Mouse (Mus musculus) erythroblast, embryonic 14.5 days (primary cell): Measurements from ENCODE around the gene Olfr1346. TPM values are rescaled to one million over a fixed set of nuclear protein-coding genes. Genes with fewer than 3 reads are reported as not detected.

Experiments
- H3K27me3 ChIP-seq: 2 replicates; pipeline ENCODE4 v1.6.1; 2012; ENCODE audit warnings: inconsistent platforms; ENCODE audit not compliant: control insufficient read depth
- H3K36me3 ChIP-seq: 2 replicates; pipeline ENCODE4 v1.6.1; 2012; ENCODE audit warnings: mild to moderate bottlenecking, inconsistent platforms; ENCODE audit not compliant: control insufficient read depth
- H3K4me1 ChIP-seq: 2 replicates; pipeline ENCODE4 v1.6.1; 2012; ENCODE audit warnings: inconsistent platforms; ENCODE audit not compliant: control insufficient read depth
- H3K4me3 ChIP-seq: replicated peaks from 2 replicates; pipeline ENCODE3; 2012; ENCODE audit warnings: moderate library complexity, mild to moderate bottlenecking, inconsistent platforms
- H3K9me3 ChIP-seq: 2 replicates; pipeline ENCODE4 v1.6.1; 2012; ENCODE audit warnings: low read length, inconsistent platforms, mixed read lengths; ENCODE audit not compliant: control insufficient read depth
- GATA1 ChIP-seq: IDR thresholded peaks from 2 replicates; pipeline ENCODE4 v1.6.1; 2012; ENCODE audit warnings: low read length, inconsistent platforms, mixed read lengths
- TAL1 ChIP-seq: IDR thresholded peaks from 3 replicates; pipeline ENCODE4 v1.6.1; 2012; ENCODE audit warnings: low read length, inconsistent platforms, mixed read lengths
- polyA plus RNA-seq: library from polyadenylated mRNA; stranded (reverse); fragments of >175 nt; gene quantifications from 2 replicates; pipeline ENCODE4 v1.2.3, GENCODE M21; 2012

The Olfr1346 gene
- polyA plus RNA-seq, 1 experiment, result not detected

DNA sequence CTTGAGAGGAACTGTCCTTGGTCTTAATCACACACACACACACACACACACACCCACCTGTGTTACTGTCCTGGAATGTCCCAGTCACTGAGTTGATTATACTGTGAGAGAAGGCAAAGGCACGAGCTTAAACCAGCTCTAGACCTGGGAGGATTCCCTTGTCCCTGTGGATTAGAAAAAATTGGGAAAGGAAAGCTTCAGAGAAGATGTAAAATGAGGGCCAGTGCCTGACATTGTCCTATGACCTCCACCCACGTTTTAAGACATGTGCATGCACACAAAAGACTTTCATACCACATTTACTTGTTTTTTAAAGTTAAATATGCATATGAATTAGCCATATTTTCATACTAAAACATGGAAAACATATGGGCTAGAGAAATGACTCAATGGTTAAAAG is 19.9 kb downstream of the Olfr1346 start, which contains the start of gene Olfr5:
Gene Olfr5, minus strand, starts transcription at position 101 of the 400 bp plus-strand sequence.
- peaks cover 9% of the 10 kb centered on the region for H3K9me3 ChIP-seq
- H3K4me1 ChIP-seq, result no peaks in the 10 kb centered on the region
- no peaks in the 10 kb centered on the region for H3K36me3 ChIP-seq
- TF ChIP-seq GATA1 (no peak), TAL1 (no peak)
- H3K27me3 ChIP-seq, result no peaks in the 10 kb centered on the region
- no peak within 1 kb of the TSS for H3K4me3 ChIP-seq

DNA sequence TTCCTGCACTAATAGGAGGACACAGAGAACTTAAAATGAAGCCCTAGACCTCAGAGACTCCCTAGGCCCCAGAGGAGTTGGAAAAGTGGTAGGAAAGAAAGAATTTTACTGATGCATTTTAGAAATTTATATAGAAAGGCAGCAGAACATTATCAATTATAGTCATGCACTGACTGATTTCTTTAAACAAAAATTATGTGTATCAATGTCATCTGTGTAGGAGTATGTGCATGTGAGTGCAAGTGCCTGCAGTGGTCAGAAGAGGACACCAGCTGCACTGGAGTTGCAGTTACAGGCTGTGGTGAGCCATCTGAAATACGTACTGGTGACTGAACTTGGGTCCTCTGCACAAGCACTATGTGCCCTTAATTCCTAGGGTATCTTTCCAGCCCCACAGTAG is 32.8 kb downstream of the Olfr1346 start, which contains the start of gene Olfr1347:
Gene Olfr1347, minus strand, starts transcription at position 101 of the 400 bp plus-strand sequence.
- H3K27me3 ChIP-seq, result no peaks in the 10 kb centered on the region
- TF ChIP-seq GATA1 (no peak), TAL1 (no peak)
- H3K4me1 ChIP-seq, result no peaks in the 10 kb centered on the region
- H3K4me3 ChIP-seq, result no peak within 1 kb of the TSS
- no peaks in the 10 kb centered on the region for H3K36me3 ChIP-seq
- H3K9me3 ChIP-seq, result peaks cover 5% of the 10 kb centered on the region

DNA sequence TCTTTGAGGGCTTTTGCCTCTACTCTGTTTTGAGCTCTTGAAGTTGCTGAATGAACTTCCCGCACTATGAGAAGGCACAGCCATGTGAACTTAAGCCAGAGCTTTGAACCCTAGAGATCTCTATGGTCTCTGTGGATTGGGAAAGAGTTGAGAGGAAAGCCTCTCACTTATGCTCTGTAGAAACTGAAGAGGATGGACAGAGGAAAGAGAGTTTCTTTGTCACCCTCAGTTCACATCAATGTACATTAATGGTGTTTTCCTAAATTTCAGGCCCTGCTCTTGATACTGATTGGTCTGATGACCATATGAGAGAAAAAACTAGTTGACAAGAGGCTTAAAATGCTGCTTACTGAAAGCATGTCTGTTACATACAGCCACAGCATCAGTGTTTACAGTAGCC is 41.7 kb downstream of the Olfr1346 start, which contains the start of gene Olfr1348:
Gene Olfr1348, minus strand, starts transcription at position 101 of the 400 bp plus-strand sequence.
- H3K9me3 ChIP-seq, result peaks cover 5% of the 10 kb centered on the region; the same call in 1 of the 2 replicates
- H3K4me1 ChIP-seq, result no peaks in the 10 kb centered on the region
- no peak within 1 kb of the TSS for H3K4me3 ChIP-seq
- TF ChIP-seq GATA1 (no peak), TAL1 (no peak)
- no peaks in the 10 kb centered on the region for H3K27me3 ChIP-seq
- H3K36me3 ChIP-seq, result no peaks in the 10 kb centered on the region

DNA sequence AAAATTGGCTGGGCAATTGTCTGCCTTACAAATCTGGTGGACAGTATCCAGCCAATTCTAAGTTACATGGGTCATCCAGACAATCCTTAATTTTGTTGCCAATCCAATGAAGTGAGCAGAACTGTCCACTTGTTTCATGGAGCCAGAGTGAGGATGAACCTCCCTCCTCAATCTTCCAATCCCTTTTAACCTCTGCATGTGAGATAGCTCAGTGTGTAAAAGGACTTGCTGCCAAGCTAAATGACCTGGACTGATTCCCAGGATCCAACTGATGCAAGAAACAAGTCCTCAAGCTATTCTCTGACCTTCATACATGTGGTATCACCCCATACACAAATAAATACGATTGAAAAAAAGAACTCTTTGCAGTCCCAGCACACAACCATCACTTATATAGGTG is 54.8 kb downstream of the Olfr1346 start:
- Histone ChIP-seq H3K9me3 (peaks cover 19% of the 10 kb centered on the region), H3K27me3 (no peaks in the 10 kb centered on the region), H3K4me3 (no peak overlapping the region), H3K36me3 (no peaks in the 10 kb centered on the region), H3K4me1 (no peaks in the 10 kb centered on the region)
- TF ChIP-seq GATA1, result no peak
- TF ChIP-seq TAL1, result no peak

DNA sequence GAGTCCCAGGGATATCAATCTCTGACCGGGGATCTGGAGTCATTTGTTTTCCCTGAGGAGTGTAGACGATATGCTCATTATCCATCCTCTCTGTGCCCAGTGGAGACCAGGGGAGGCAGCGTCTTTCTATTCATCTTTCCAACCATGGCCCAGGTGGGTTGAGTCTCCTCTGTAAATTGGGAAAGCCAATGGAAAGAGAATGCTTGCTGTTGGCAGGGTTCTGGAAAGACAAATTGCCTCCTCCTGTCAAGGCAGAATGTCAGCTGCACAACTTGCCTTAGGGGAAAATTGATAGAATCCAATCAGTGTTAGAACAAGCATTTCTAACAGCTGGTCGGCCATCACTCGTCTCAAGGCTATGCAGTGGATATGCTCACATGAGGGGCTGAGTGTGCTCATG is 55.9 kb downstream of the Olfr1346 start, which contains the start of gene Olfr1349:
Gene Olfr1349, minus strand, starts transcription at position 101 of the 400 bp plus-strand sequence.
- Histone ChIP-seq H3K9me3 (peaks cover 22% of the 10 kb centered on the region), H3K4me3 (no peak within 1 kb of the TSS), H3K36me3 (no peaks in the 10 kb centered on the region), H3K27me3 (no peaks in the 10 kb centered on the region), H3K4me1 (no peaks in the 10 kb centered on the region)
- TF ChIP-seq GATA1 (no peak), TAL1 (no peak)

DNA sequence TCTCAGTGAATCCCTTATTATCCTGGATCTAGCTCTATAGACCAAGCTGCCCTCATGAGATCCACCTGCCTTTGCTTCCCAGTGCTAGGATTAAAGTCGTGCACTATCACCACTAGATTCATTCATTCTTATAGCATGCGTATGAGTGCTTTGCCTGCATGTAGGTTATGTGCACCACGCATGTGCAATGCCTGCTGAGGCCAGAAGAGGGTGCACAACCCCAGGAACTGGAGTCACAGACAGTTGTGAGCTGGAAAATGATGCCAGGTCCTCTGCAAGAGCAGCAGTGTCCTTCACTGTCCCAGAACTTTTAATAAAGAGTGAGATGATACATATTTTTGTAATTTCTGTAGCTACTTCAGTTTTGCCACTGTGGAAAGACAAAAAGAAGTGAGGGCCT is 58.1 kb downstream of the Olfr1346 start:
- no peaks in the 10 kb centered on the region for H3K36me3 ChIP-seq
- H3K4me1 ChIP-seq, result no peaks in the 10 kb centered on the region
- TF ChIP-seq GATA1 (no peak), TAL1 (no peak)
- peaks cover 18% of the 10 kb centered on the region for H3K9me3 ChIP-seq
- no peak overlapping the region for H3K4me3 ChIP-seq
- no peaks in the 10 kb centered on the region for H3K27me3 ChIP-seq

DNA sequence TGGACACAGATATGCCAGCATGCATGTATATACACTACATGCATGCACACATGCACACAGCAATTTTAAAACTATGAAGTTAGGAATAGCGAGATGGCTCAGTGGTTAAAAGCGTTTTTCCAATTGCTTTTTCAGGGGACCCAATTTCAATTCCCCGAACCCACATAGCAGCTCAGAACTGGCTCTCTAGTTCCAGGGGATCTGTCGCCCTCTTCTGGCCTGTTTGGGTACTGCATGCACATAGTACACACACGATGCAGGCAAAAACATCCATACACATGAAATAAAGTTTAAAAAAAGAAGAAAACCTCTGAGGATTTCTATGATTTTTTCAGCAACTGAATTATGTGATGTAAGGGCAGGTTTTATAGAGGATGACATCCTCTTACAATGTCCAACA is 59.2 kb downstream of the Olfr1346 start:
- TF ChIP-seq TAL1, result no peak
- TF ChIP-seq GATA1, result no peak
- Histone ChIP-seq H3K27me3 (no peaks in the 10 kb centered on the region), H3K4me1 (no peaks in the 10 kb centered on the region), H3K4me3 (no peak overlapping the region), H3K9me3 (peaks cover 19% of the 10 kb centered on the region), H3K36me3 (no peaks in the 10 kb centered on the region)

Other genes with a start within 250 kb of the Olfr1346 start
- gene Zscan5b, start 244.8 kb upstream of the Olfr1346 start, polyA plus RNA-seq, result not detected in 2 replicates
- not detected in 2 replicates for gene Epp13, start 214.4 kb upstream of the Olfr1346 start, polyA plus RNA-seq
- 0.06 and 0.07 TPM in 2 replicates for gene Zfp667, start 180.5 kb upstream of the Olfr1346 start, polyA plus RNA-seq
- 0.02 TPM in 1 of 2 replicates, not detected in the other for gene Zfp583, start 135.8 kb upstream of the Olfr1346 start, polyA plus RNA-seq
- not detected in 2 replicates for gene Gm3854, start 123.3 kb upstream of the Olfr1346 start, polyA plus RNA-seq
- gene Zfp78, start 103.8 kb upstream of the Olfr1346 start, polyA plus RNA-seq, result not detected in 2 replicates
- 0.01 TPM in 1 of 2 replicates, not detected in the other for gene Zfp28, start 83.8 kb upstream of the Olfr1346 start, polyA plus RNA-seq
- not detected in 2 replicates for gene Smim17, start 68.4 kb upstream of the Olfr1346 start, polyA plus RNA-seq
- not detected in 2 replicates for gene Gm20715, start 56.8 kb upstream of the Olfr1346 start, polyA plus RNA-seq
- not detected in 2 replicates for gene Olfr1344, start 28.4 kb upstream of the Olfr1346 start, polyA plus RNA-seq
- gene Olfr1336, start 10.9 kb upstream of the Olfr1346 start, polyA plus RNA-seq, result 0.01 TPM in 1 of 2 replicates, not detected in the other
- not detected in 2 replicates for gene Olfr5, start 19.8 kb downstream of the Olfr1346 start, polyA plus RNA-seq
- gene Olfr1347, start 32.7 kb downstream of the Olfr1346 start, polyA plus RNA-seq, result not detected in 2 replicates
- not detected in 2 replicates for gene Olfr1348, start 41.6 kb downstream of the Olfr1346 start, polyA plus RNA-seq
- gene Olfr1349, start 55.8 kb downstream of the Olfr1346 start, polyA plus RNA-seq, result not detected in 2 replicates
- not detected in 2 replicates for gene Olfr1350, start 97.7 kb downstream of the Olfr1346 start, polyA plus RNA-seq
- gene Zim1, start 229.3 kb downstream of the Olfr1346 start, polyA plus RNA-seq, result not detected in 2 replicates